Mouse (Mus musculus) mesoderm, embryonic 11.5 days (tissue): ENCODE data around the gene Tmem102.

Source experiments
- DNase-seq: peaks from one replicate; pipeline ENCODE4 v3.0.0-alpha.2; 2012; ENCODE audit warnings: low read depth, low spot score

The Tmem102 gene

GRCm38 (mm10) chr11:69791420-69791819 lies 14.0 kb downstream of the Tmem102 start:
- DNase-seq, result no peak

DNA sequence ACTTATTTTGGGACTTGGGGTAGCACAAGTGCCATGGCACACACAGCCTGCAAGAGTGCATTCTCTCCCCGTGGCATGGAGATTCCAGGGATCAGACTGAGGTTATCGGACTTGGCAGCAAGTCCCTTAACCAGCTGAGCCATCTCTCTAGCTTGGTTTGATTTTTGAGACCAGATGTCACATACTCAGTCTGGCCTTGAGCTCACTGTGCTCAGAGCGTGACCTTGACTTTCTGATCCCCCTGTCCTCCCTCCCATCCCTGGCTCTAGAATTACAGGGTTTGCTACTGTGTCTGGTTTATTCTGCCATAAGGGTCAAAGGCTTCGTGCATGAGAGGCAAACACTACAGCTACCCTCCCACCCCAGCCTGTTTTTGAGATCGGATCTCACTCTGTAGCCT lies 16.0 kb downstream of the Tmem102 start:
- DNase-seq, result no peak

GRCm38 (mm10) chr11:69787306-69787705 lies 18.1 kb downstream of the Tmem102 start:
- no peak for DNase-seq

DNA sequence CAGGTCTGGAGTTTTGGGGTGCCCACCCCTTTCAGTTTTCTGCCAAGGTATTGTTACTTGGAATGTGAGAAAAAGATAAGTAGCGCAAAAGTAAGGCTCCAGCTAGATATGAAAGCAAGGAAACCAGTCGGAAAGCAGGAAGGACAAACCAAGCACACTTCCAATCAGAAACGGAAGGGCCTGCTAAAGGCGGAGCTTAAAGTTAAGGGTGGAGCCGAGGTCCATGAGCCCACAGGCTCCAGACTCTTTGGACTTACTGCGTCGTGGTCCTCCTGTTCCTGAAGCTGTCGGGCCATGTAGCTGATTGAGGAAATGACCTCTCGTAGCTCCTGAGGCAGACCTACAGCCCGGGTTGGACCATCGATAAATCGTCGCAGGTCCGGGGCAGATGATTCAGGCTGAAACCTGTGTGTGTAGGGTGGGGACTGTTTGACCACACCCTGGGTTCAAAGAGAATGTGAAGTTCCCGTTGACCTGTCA lies 20.6 kb downstream of the Tmem102 start:
- DNase-seq, result no peak

DNA sequence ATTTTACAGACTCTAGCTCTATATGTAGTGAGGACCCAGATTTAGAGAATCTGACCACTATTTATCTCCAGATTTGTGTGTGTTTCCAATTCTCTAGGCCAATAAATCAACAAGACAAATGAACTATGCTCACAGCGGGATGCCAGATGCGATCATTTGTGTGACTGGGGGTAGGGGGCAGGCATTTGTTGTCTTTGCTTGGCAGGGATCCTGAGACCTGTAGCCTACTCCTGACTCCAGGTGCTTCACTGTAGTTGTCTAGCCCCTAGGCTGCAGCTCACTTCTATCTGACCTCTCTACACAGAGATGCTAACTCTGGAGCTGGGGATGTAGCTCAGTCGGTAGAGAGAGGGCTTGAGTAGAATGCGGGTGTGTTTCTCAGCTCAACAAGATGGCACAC lies 23.6 kb downstream of the Tmem102 start:
- no peak for DNase-seq

DNA sequence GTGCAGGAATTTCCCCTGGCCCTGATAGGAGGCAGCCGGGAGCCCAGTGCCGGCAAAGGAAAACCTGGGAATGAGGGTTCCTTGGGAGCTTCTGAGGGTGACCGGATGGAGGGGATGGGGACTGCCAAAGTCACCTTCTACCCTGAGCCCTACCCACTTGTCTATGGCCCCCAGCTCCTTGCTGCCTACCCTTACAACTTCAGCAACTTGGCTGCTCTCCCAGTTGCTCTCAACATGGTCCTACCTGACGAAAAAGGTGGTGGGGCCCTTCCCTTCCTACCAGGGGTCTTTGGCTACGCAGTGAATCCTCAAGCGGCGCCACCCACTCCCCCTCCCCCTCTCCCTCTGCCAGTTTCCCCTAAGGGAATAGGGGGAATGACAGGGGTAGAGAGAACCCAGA lies 26.4 kb downstream of the Tmem102 start:
- DNase-seq, result no peak

DNA sequence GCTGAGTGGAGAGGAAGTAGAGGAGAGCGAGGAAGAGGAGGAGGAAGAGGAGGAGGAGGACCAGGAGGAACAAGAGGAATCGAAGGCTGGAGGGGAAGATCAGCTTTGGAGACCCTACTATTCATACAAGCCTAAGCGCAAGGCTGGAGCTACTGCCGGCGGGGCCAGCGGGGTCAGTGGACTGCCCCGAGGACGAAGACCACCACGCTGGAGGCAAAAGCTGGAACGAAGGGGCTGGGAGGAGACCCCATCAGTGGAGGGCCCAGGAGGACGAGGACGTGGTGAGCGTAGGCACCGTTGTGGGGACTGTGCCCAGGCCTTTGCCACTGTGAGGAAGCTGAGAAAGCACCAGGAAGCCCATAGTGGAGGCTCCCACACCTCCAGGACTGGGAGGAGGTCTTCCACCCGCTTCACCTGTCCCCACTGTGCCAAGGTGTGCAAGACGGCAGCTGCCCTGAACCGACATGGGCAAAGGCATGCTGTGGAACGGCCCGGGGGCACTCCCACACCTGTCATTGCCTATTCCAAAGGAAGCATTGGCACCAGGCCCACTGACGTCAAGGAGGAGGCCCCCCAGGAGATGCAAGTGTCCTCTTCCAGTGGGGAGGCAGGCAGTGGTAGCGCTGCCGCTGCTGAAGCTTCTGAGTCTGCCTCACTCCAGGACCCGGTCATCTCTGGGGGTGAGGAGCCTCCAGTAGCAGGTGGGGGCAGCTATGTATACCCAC lies 27.0 kb downstream of the Tmem102 start:
- no peak for DNase-seq

DNA sequence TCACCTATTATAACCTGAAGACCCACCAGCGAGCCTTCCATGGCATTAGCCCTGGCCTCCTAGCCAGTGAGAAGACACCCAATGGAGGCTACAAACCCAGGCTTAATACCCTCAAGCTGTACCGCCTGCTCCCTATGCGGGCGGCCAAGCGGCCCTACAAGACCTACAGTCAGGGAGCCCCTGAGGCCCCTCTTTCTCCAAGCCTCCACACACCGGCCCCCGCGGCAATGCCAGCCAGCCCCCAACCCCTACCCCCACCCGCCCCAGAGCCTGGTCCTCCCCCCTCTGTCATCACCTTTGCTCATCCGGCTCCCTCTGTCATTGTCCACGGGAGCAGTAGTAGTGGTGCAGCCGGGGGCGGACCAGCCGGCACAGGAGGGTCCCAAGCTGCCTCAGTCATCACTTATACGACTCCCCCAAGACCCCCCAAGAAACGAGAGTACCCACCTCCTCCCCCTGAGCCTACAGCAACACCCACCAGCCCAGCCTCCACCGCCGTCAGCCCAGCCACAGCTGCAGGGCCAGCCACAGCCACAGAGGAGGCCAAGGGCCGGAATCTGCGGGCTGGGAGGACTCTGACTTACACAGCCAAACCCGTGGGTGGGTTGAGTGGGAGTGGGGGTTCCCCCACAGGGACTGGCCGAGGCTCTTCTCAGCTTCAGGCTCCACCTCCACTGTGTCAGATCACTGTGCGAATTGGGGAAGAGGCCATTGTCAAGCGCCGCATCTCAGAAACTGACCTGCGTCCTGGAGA lies 27.7 kb downstream of the Tmem102 start:
- no peak for DNase-seq

GRCm38 (mm10) chr11:69776488-69776887 lies 28.9 kb downstream of the Tmem102 start:
- no peak for DNase-seq

DNA sequence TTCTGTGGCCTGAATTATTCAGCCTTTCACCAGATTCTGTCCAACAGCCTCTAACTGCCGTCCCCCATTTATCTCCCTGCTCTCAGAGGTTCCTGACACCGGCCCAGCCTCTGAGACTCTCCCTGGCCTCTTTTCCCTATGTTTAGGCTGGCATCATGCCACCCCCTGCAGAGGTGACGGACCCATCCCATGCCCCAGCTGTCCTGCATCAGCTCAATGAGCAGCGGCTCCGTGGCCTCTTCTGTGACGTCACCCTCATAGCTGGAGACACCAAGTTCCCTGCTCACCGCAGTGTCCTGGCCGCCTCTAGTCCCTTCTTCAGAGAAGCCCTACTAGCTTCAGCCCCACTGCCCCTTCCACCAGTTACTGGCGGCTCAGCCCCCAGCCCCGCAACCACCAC lies 29.7 kb downstream of the Tmem102 start:
- DNase-seq, result no peak

- no peak for DNase-seq
Observed at GRCm38 (mm10) chr11:69774961-69775360, 30.5 kb downstream of the Tmem102 start.

GRCm38 (mm10) chr11:69767625-69767909 lies 37.9 kb downstream of the Tmem102 start:
- no peak for DNase-seq

DNA sequence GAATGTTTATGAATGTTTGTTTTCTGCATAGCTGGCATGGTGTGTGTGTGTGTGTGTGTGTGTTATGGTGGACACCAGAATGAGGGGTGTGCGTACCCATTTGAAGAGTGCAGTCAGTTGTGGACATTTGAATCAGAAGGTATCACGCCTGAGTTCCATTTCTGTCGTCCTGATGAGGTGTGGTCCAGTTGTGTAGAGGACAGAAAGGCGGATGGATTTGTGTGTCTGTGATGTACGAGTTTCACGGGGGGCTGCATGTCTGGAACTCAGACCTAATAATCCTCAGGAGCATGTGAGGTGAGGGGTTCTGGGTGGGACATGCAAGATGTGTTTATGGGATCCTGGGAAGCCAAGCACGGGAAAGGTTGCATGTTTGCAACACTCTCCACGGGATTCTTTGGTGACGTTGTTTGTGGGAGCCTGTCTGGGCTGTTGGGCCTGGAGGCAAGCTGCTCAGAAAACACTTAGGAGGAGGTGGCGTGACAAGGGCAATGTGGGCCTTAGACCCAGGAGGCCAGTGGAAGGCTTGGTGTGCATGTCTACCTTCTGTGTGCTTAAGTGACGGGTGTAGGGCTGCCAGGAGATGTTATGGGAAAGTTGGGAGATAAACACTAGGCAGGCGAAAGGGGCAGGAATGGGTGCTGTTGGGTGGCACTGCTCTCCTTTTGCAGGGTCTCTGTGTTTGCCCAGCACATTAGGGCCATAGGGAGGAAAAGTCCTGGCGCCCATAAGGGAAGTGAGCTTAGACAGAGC lies 38.4 kb downstream of the Tmem102 start:
- no peak for DNase-seq

- peak; percentile 40 for DNase-seq
Observed at GRCm38 (mm10) chr11:69766126-69766609, 39.3 kb downstream of the Tmem102 start.

DNA sequence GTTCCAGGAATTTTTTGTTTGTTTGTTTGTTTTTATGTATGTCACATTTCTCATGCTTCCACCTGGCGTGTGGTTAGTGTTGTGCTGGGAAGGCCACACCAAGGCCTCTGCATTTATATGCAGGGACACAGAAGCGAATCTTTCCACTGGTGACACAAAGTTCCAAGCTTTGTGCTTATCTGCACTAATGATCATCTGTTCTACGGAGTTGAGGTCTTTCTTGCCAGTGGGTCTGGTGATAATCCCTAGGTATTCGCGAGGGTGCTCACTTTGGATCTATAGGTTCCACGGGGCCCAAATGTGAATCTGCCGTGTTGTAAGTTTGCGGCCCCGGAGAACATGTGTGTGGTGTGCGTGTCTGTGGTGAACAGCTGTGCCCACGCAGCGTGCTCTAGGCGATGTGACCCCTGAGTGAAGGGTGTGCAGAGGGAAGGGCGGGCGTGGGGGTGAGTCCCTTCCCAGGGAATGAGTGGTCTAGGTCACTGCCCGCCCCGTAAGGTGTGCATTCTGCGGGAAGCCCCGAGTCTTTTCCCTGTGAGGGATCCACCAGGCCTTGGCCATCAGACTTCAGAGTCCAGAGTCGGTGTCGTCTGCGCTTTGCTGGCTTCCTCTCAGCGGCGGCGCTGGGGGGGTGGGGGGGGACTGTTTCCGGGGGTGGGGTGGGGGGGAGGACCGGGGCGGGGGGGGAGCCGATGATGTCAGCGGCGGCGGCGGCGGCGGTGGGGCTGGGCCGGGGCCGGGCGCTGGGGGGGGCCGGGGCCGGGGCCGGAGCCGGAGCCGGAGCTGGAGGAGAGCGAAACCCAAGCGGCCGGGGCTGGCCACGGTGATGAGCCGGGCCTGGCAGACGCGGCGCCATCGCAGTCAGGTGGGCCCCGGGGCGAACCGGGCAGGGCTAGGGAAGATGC lies 40.0 kb downstream of the Tmem102 start, which contains the start of gene Zbtb4:
Zbtb4 (plus strand) TSS at position 692 of the 905 bp plus-strand sequence.
- peak; percentile 15 for DNase-seq

DNA sequence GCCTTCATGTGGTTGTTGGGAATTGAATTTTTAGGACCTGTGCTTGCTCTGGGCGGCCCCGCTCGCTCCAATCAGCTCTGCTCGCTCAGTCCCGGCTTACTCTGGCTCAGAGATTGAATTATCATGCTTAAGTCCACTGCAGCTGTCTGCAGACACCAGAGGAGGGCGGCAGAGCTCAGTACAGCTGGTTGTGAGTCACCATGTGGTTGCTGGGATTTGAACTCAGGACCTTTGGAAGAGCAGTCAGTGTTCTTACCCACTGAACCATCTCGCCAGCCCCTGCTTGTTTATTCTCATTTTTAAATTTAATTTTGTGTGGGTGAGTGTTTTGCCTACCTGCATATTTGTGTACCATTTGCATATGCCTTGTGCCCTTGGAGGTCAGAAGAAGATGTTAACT lies 41.9 kb downstream of the Tmem102 start:
- peak; percentile 21 for DNase-seq

- no peak for DNase-seq
Observed at GRCm38 (mm10) chr11:69761868-69762267, 43.6 kb downstream of the Tmem102 start, which contains the start of gene Slc35g3. Gene Slc35g3 (minus strand): TSS chr11:69761968.

DNA sequence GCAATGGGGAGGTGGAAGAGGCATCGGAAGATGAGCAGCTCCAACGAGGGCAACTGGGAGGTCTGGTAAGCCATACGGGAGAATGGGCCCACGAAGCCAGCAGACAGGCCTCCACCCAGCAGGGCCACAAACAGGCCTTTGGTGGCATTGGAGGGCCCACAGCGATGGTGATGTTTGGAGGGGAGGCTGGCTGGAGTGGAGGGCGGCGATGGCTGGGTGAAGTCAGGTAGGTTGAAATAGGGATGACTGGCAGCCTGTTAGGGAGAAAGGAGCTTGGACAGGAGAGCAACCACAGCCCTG lies 44.6 kb downstream of the Tmem102 start:
- DNase-seq, result no peak

GRCm38 (mm10) chr11:69760160-69760900 lies 45.1 kb downstream of the Tmem102 start:
- DNase-seq, result no peak

DNA sequence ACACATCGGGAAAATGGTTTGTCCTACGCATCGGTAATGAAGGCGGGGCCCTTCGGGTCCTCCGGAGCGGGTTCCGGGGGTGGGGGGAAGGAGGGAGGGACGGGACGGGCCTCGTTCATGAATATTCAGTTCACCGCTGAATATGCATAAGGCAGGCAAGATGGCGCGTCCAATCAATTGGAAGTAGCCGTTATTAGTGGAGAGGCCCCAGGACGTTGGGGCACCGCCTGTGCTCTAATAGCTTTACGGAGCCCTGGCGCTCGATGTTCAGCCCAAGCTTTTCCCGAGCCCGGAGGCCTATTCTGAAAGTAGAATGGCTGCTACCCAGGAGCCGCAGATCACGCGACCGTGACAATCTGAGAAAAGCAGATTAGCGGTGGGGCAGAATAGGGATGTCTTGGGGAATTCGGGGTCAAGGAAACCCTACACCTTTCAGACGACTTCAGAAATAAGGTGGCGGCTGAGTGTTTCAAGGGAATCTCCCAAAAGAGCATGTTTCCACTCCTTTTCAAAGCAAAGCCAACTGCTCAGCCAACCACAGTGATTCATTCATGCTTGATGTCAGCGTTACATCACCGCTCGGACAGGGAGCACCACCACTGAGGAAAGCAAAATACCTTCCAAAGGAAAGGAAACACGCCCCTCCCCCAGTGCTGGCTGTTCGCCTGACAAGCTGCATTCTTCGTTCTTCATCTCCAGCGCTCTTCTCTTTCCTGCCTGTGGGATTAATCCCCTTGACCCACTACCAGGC lies 46.3 kb downstream of the Tmem102 start:
- peak; percentile 95 for DNase-seq
